8 mouse cellular contexts compared by ENCODE assay signal in genomic region chr3:27709096-27709905, GRCm38 (mm10). TPM values are rescaled to one million over a fixed set of nuclear protein-coding genes. Genes with fewer than 3 reads are reported as not detected.
DNase-seq lines count a peak whose midpoint lies in the region; ATAC-seq and TF ChIP-seq lines count a peak whose summit lies in the region.

No protein-coding gene starts in this region.

- DNase-seq in heart, adult 11 months = peak; percentile 93
- no peak for DNase-seq in heart, postnatal 25 days (ENCODE audit: low spot score)
- peak; percentile 71 for DNase-seq in embryonic facial prominence, embryonic 14.5 days (ENCODE audit: low spot score)
- peak; percentile 74 for DNase-seq in liver, adult 2 months (ENCODE audit: extremely low read depth, low read depth, low spot score)
- DNase-seq in left cerebral cortex, adult 18-20 months (ENCODE audit: low spot score in 2 of 2) = no peak
- no peak for DNase-seq in frontal cortex, postnatal 10 days (ENCODE audit: low spot score in 2 of 2)

- ATAC-seq in embryonic facial prominence, embryonic 14.5 days (ENCODE audit: low read depth) = no peak
- no peak for ATAC-seq in hindbrain, embryonic 15.5 days (ENCODE audit: low FRiP score, low read depth)
- ATAC-seq in neural tube, embryonic 13.5 days (ENCODE audit: low read depth) = no peak

- WGBS in embryonic facial prominence, embryonic 14.5 days = under 1% methylated on average over 22 of the region's 22 CpGs
- whole genome bisulfite sequencing in hindbrain, embryonic 15.5 days = 3% methylated on average over 22 of the region's 22 CpGs
- WGBS in liver, adult 2 months = 3% methylated on average over 22 of the region's 22 CpGs
- 2% methylated on average over 22 of the region's 22 CpGs for WGBS in neural tube, embryonic 13.5 days

- peak overlapping the region; percentile 73 for H3K4me3 ChIP-seq in embryonic facial prominence, embryonic 14.5 days (ENCODE audit: low read depth, low read length)
- peak overlapping the region; percentile 98 for H3K4me3 ChIP-seq in hindbrain, embryonic 15.5 days
- peak overlapping the region; percentile 72 for H3K4me3 ChIP-seq in liver, adult 2 months (ENCODE audit: insufficient read depth, low read depth, low read length)
- H3K4me3 ChIP-seq in neural tube, embryonic 13.5 days = peak overlapping the region; percentile 81

- H3K4me1 ChIP-seq in embryonic facial prominence, embryonic 14.5 days (ENCODE audit: control insufficient read depth, insufficient read depth, low read length) = peaks cover 23% of the 10 kb centered on the region
- H3K4me1 ChIP-seq in hindbrain, embryonic 15.5 days (replicated peaks) = peaks cover 11% of the 10 kb centered on the region; the same call in 1 of the 2 replicates
- H3K4me1 ChIP-seq in liver, adult 2 months (ENCODE audit: control insufficient read depth, insufficient read depth, low read length) = peaks cover 6% of the 10 kb centered on the region
- H3K4me1 ChIP-seq in neural tube, embryonic 13.5 days (replicated peaks) = peaks cover 28% of the 10 kb centered on the region

- TF ChIP-seq POLR2A in liver, adult 2 months (IDR thresholded peaks at IDR 0.05; ENCODE audit: extremely low read depth, insufficient read depth, low read length) = no peak

- peaks cover 17% of the 10 kb centered on the region; the same call in 1 of the 2 replicates for H3K79me2 ChIP-seq in liver, adult 2 months (ENCODE audit: control insufficient read depth, insufficient read depth, low read length)

- H3K27ac ChIP-seq in embryonic facial prominence, embryonic 14.5 days (replicated peaks; ENCODE audit: low read depth, low read length) = peak overlapping the region; percentile 96
- peak overlapping the region; percentile 93 for H3K27ac ChIP-seq in hindbrain, embryonic 15.5 days (replicated peaks)
- H3K27ac ChIP-seq in liver, adult 2 months (replicated peaks; ENCODE audit: insufficient read depth, low read depth, low read length) = peak overlapping the region; percentile 95
- peak overlapping the region; percentile 95 for H3K27ac ChIP-seq in neural tube, embryonic 13.5 days (replicated peaks)

- H3K4me2 ChIP-seq in embryonic facial prominence, embryonic 14.5 days (ENCODE audit: low read depth, low read length) = peak overlapping the region; percentile 88
- H3K4me2 ChIP-seq in hindbrain, embryonic 15.5 days = peak overlapping the region; percentile 86
- H3K4me2 ChIP-seq in neural tube, embryonic 13.5 days = peak overlapping the region; percentile 71

- no peak for TF ChIP-seq CTCF in liver, adult 2 months (IDR thresholded peaks at IDR 0.05; ENCODE audit: low read depth, low read length)

- no peaks in the 10 kb centered on the region for H3K36me3 ChIP-seq in embryonic facial prominence, embryonic 14.5 days (ENCODE audit: control insufficient read depth, insufficient read depth, low read length)
- no peaks in the 10 kb centered on the region for H3K36me3 ChIP-seq in hindbrain, embryonic 15.5 days
- no peaks in the 10 kb centered on the region for H3K36me3 ChIP-seq in liver, adult 2 months (ENCODE audit: control insufficient read depth, insufficient read depth, low read length)
- H3K36me3 ChIP-seq in neural tube, embryonic 13.5 days = no peaks in the 10 kb centered on the region

- no peaks in the 10 kb centered on the region for H3K27me3 ChIP-seq in embryonic facial prominence, embryonic 14.5 days (replicated peaks; ENCODE audit: control insufficient read depth, insufficient read depth, low read length)
- no peaks in the 10 kb centered on the region for H3K27me3 ChIP-seq in hindbrain, embryonic 15.5 days
- H3K27me3 ChIP-seq in liver, adult 2 months (ENCODE audit: control insufficient read depth, insufficient read depth, low read length) = no peaks in the 10 kb centered on the region
- H3K27me3 ChIP-seq in neural tube, embryonic 13.5 days = 0 out of 2 replicates have a peak, but pooled peaks cover 6% of the 10 kb centered on the region

- intact Hi-C loops in heart, postnatal 25 days (cut with DNase I) = loop anchor here (5.0 kb wide), 1 partner anchor 52 kb away; no protein-coding TSS in a partner anchor

- peak overlapping the region; percentile 95 for H3K9ac ChIP-seq in embryonic facial prominence, embryonic 14.5 days (ENCODE audit: low read depth, low read length)
- peak overlapping the region; percentile 80 for H3K9ac ChIP-seq in hindbrain, embryonic 15.5 days
- H3K9ac ChIP-seq in liver, adult 2 months (ENCODE audit: low read depth, low read length) = peak overlapping the region; percentile 88
- peak overlapping the region; percentile 89 for H3K9ac ChIP-seq in neural tube, embryonic 13.5 days

- H3K9me3 ChIP-seq in embryonic facial prominence, embryonic 14.5 days (ENCODE audit: control insufficient read depth, low read length) = no peaks in the 10 kb centered on the region
- H3K9me3 ChIP-seq in hindbrain, embryonic 15.5 days = no peaks in the 10 kb centered on the region
- H3K9me3 ChIP-seq in neural tube, embryonic 13.5 days = no peaks in the 10 kb centered on the region

RNA-seq across cellular contexts. Expression of gene Fndc3b, which starts 1.8 kb away (rescaled TPM):
- 10 to 100 TPM; 58.5 to 69.4 TPM for total RNA-seq in heart, postnatal 25 days (2021)
- polyA plus RNA-seq in embryonic facial prominence, embryonic 14.5 days (2014; fragmentation: Nextera tagmentation; extraction: Ambion mirVana) = 43.2 and 44.3 TPM in 2 replicates
- polyA plus RNA-seq in hindbrain, embryonic 15.5 days (2015; fragmentation: Nextera tagmentation; extraction: Ambion mirVana) = 7.5 and 8.5 TPM in 2 replicates
- total RNA-seq in liver, adult 2 months (2014; rRNA removed) = 9.4 and 9.9 TPM in 2 replicates
- polyA plus RNA-seq in liver, adult 2 months (2012; rRNA removed) = 3.3 and 3.9 TPM in 2 replicates
- 10.1 and 11.7 TPM in 2 replicates for polyA plus RNA-seq in neural tube, embryonic 13.5 days (2015; fragmentation: Nextera tagmentation; extraction: Ambion mirVana)
- 10 to 100 TPM; 24.0 TPM for total RNA-seq in left cerebral cortex, adult 18-20 months (2021)

Comparison
In these comparisons a context has a peak if more than half of its experiments do, and no peak if none do; other contexts are left out.
1. DNase-seq: peak in heart, adult 11 months (single experiment), embryonic facial prominence, embryonic 14.5 days (single experiment) and liver, adult 2 months (single experiment); none in heart, postnatal 25 days (single experiment), left cerebral cortex, adult 18-20 months (0 of 2) and frontal cortex, postnatal 10 days (0 of 2).
2. Peak in every context shown above with its lines, with median percentiles within 50 percentile points of each other: H3K27ac ChIP-seq, H3K4me2 ChIP-seq, H3K4me3 ChIP-seq and H3K9ac ChIP-seq.